Mouse (Mus musculus): ENCODE data around the gene Ube4a. TPM values are rescaled to one million over a fixed set of nuclear protein-coding genes. Genes with fewer than 3 reads are reported as not detected.
"Not testable (repeated sequence)": the region's sequence is repeated elsewhere in the genome, so short reads cannot be mapped to it uniquely, and the experiment has no call there.

Ube4a gene
- polyA plus RNA-seq, 1 experiment from 2014 or later = 14.7 TPM

GRCm38 (mm10) chr9:44981104-44981503 is 15.7 kb upstream of the Ube4a start:
- Histone ChIP-seq H3K4me3 (no peak overlapping the region), H3K4me1 (replicated peaks) (no peaks in the 10 kb centered on the region; the same call in 1 of the 2 replicates), H3K36me3 (no peaks in the 10 kb centered on the region), H3K9ac (no peak overlapping the region), H3K9me3 (replicated peaks) (no peaks in the 10 kb centered on the region), H3K27me3 (no peaks in the 10 kb centered on the region), H3K27ac (0 out of 2 replicates have a peak overlapping the region, but pooled peaks have one; percentile 0), H3K4me2 (no peak overlapping the region)
- ATAC-seq (replicated peaks; ENCODE audit: insufficient number of reproducible peaks, insufficient read depth, low FRiP score, low read depth) = no peak
- WGBS = 69% methylated on average over 2 of the region's 2 CpGs

DNA sequence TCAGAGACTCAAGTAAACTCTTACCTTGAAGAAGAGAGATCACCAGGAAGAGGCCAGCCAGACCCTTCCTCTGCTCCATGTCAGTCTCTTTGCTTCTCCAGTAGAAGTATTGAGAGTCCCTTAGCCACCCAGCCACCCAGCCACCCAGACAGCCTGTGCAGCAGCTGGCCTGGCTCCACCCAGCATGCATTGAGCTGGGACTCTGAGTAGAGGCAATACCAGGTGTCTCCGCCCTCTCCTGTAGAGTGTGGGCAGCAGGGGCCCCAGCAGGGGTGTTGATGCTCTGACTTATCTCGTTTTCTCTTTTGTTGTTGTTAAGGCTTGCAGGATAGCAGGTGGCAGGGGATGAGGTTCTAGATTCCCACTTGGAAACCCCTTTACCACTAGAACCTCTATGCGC is 14.8 kb upstream of the Ube4a start, which contains the start of gene Cd3g:
TSS of gene Cd3g (minus strand) at position 190 of the 400 bp plus-strand sequence.
- H3K4me3 ChIP-seq = peak within 1 kb of the TSS; percentile 20; the same call in 1 of the 2 replicates
- H3K9ac ChIP-seq = no peak within 1 kb of the TSS
- no peaks in the 10 kb centered on the region for H3K9me3 ChIP-seq (replicated peaks)
- no peak for ATAC-seq (replicated peaks; ENCODE audit: insufficient number of reproducible peaks, insufficient read depth, low FRiP score, low read depth)
- WGBS = 63% methylated on average over 3 of the region's 3 CpGs
- H3K4me1 ChIP-seq (replicated peaks) = no peaks in the 10 kb centered on the region
- H3K4me2 ChIP-seq = no peak within 1 kb of the TSS
- 0 out of 2 replicates have a peak within 1 kb of the TSS, but pooled peaks have one; percentile 0 for H3K27ac ChIP-seq
- no peaks in the 10 kb centered on the region for H3K36me3 ChIP-seq
- no peaks in the 10 kb centered on the region for H3K27me3 ChIP-seq

DNA sequence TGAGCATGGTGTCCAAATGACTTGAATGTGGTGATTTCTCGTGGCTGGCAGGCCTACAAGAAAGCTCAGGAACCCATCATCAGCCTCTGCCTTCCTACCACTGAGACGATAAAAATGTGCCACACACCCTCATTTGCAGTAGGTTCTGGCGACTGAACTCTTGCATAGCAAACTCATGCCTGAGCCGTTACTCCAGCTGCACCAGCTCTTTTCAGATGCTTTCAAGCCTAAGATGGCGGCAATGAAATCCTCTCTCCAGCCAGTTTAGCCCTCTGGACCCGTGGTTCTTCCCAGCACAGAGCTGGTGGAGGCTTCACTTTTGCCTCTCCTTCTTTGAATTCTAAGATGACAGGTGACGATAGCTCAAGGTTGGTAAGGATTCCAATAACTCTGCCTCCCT is 14.4 kb upstream of the Ube4a start:
- no peaks in the 10 kb centered on the region for H3K9me3 ChIP-seq (replicated peaks)
- 69% methylated on average over 7 of the region's 7 CpGs for WGBS
- H3K4me2 ChIP-seq = no peak overlapping the region
- H3K27ac ChIP-seq = no peak overlapping the region
- ATAC-seq (replicated peaks; ENCODE audit: insufficient number of reproducible peaks, insufficient read depth, low FRiP score, low read depth) = no peak
- H3K9ac ChIP-seq = no peak overlapping the region
- H3K36me3 ChIP-seq = no peaks in the 10 kb centered on the region
- no peaks in the 10 kb centered on the region for H3K4me1 ChIP-seq (replicated peaks)
- H3K4me3 ChIP-seq = peak overlapping the region; percentile 20; the same call in 1 of the 2 replicates
- H3K27me3 ChIP-seq = 0 out of 2 replicates have a peak, but pooled peaks cover 2% of the 10 kb centered on the region

DNA sequence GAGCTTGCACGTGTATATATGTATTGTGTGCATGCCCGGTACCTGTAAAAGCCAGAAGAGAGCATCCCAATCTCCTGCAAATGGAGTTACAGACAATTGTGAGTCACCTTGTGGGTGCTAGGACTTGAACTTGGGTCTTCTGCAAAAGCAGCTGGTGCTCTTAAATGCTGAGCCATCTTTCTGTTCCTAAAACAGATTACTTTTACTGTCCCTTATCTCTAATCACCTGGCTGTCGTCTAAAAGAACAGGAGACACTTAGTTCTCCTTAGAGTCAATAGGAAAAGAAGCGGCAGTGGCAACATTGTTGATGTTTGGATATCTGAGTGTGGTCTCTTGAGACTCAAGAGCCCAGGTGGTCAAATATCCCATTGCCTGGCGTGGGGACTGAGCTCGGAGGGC is 12.4 kb upstream of the Ube4a start:
- Histone ChIP-seq H3K4me3 (peak overlapping the region; percentile 1; the same call in 1 of the 2 replicates), H3K36me3 (no peaks in the 10 kb centered on the region), H3K9me3 (replicated peaks) (no peaks in the 10 kb centered on the region), H3K4me2 (no peak overlapping the region), H3K27ac (no peak overlapping the region), H3K4me1 (replicated peaks) (no peaks in the 10 kb centered on the region), H3K9ac (no peak overlapping the region), H3K27me3 (peaks cover 10% of the 10 kb centered on the region; the same call in 1 of the 2 replicates)
- 55% methylated on average over 6 of the region's 6 CpGs for WGBS
- no peak for ATAC-seq (replicated peaks; ENCODE audit: insufficient number of reproducible peaks, insufficient read depth, low FRiP score, low read depth)

DNA sequence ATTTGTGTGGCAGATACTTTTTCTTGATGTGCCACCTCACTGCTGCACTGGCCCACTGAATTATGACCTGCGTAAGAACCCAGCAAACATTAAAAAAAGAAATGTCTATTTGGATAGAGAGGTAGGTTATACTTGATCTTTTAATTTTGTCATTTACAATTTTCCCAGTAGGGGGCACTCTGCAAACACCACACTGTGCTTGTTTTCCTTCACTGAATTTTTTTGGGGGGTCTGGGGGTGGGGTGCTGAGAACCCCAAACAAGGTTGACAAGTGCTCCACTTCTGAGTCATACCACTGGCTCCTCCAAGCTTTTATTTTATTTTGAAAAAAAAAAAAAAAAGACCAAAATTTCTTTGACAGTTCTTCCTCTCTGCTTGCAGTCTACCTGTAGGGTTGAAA is 4.0 kb upstream of the Ube4a start:
- Histone ChIP-seq H3K36me3 (no peaks in the 10 kb centered on the region), H3K9ac (no peak overlapping the region), H3K4me3 (no peak overlapping the region), H3K4me2 (no peak overlapping the region), H3K9me3 (replicated peaks) (no peaks in the 10 kb centered on the region), H3K4me1 (replicated peaks) (peaks cover 12% of the 10 kb centered on the region), H3K27ac (no peak overlapping the region), H3K27me3 (peaks cover 16% of the 10 kb centered on the region)
- no peak for ATAC-seq (replicated peaks; ENCODE audit: insufficient number of reproducible peaks, insufficient read depth, low FRiP score, low read depth)
- 58% methylated on average over 1 of the region's 1 CpGs for WGBS

DNA sequence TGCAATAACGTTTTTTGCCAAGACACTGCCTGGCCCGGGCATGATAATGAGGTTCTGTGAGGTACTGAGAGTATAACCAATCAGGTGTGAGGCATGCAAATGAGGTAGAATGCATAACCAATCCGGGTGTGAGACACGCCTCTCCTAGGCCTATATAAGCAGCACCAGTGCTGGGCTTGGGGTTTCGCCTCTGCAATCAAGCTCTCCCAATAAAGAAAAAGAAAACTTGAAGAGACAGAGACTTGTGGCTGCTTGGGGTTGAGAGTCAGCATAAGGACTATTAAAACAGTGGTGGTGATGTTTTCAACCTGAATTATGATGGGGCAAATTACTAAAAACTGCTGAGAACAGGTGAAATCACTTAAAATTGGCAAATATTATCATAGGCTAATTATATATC is 2.4 kb upstream of the Ube4a start:
- H3K27me3 ChIP-seq; H3K9me3 ChIP-seq (replicated peaks); H3K36me3 ChIP-seq; ATAC-seq (replicated peaks; ENCODE audit: insufficient number of reproducible peaks, insufficient read depth, low FRiP score, low read depth); H3K4me3 ChIP-seq; H3K27ac ChIP-seq; H3K9ac ChIP-seq; H3K4me2 ChIP-seq: not testable (repeated sequence)
- H3K4me1 ChIP-seq (replicated peaks) = peaks cover 16% of the 10 kb centered on the region
- 83% methylated on average over 5 of the region's 5 CpGs for WGBS

GRCm38 (mm10) chr9:44966815-44967242 is 1.4 kb upstream of the Ube4a start:
- Histone ChIP-seq H3K36me3 (peaks cover 8% of the 10 kb centered on the region), H3K9ac (no peak overlapping the region), H3K4me3 (no peak overlapping the region), H3K9me3 (replicated peaks) (no peaks in the 10 kb centered on the region), H3K4me2 (no peak overlapping the region), H3K27me3 (peaks cover 6% of the 10 kb centered on the region), H3K27ac (no peak overlapping the region), H3K4me1 (replicated peaks) (peaks cover 16% of the 10 kb centered on the region)
- 24% methylated on average over 3 of the region's 3 CpGs for WGBS
- no peak for ATAC-seq (replicated peaks; ENCODE audit: insufficient number of reproducible peaks, insufficient read depth, low FRiP score, low read depth)

DNA sequence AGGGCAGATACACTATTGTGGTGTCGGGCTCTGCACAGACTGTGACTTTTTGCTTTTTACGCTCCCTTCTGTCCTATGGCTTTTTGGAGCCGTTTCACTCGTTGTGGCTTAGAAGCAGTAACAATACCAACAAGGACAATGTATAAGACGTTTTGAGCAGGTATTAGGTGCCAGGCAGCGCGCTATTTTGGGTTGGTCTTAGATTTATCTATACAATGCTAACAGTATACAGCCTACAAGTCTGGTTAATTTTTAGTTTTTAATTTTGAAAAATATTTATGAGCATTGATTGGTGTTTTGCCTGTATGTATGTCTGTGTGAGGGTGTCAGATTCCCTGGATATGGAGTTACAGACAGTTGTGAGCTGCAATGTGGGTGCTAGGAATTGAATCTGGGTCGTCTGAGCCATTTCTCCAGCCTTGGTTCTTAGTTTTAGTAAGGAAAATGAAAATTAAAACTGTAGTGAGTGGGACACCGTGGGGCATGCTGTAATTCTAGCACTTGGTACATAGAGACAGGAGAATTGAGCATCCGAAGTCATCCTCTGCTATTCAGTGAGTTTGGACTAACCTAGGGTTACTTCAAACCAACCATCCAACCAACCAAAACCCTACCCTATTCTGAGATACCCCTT is 550 bp upstream of the Ube4a start:
- ATAC-seq (replicated peaks; ENCODE audit: insufficient number of reproducible peaks, insufficient read depth, low FRiP score, low read depth) = no peak
- WGBS = 12% methylated on average over 10 of the region's 10 CpGs
- H3K4me3 ChIP-seq = peak overlapping the region; percentile 84
- peaks cover 6% of the 10 kb centered on the region for H3K27me3 ChIP-seq
- H3K4me1 ChIP-seq (replicated peaks) = peaks cover 16% of the 10 kb centered on the region
- H3K9me3 ChIP-seq (replicated peaks) = no peaks in the 10 kb centered on the region
- H3K9ac ChIP-seq = 0 out of 2 replicates have a peak overlapping the region, but pooled peaks have one; percentile 13
- peaks cover 17% of the 10 kb centered on the region for H3K36me3 ChIP-seq
- H3K4me2 ChIP-seq = peak overlapping the region; percentile 76
- peak overlapping the region; percentile 69 for H3K27ac ChIP-seq

GRCm38 (mm10) chr9:44954432-44954831 is 11.0 kb downstream of the Ube4a start:
- no peak for ATAC-seq (replicated peaks; ENCODE audit: insufficient number of reproducible peaks, insufficient read depth, low FRiP score, low read depth)

DNA sequence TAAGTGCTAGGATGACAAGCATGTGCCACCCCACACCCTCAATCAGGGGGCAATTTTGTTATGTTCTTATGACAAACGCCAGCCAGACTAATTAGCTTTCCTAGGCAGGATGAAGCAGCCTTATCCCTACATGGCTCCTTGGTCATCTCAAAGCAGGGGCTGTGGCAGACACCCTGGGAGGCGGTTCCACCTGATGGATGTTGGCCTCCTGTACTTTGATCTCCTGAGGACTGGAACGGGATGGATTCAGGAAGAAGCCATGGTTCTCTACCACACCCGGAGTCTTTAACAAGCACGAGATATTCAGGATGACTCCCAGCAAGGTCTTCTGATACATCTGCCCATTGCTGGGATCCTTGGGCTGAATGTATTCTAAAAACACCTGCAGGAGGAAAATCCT is 17.6 kb downstream of the Ube4a start:
- Histone ChIP-seq H3K27me3 (no peaks in the 10 kb centered on the region), H3K9ac (no peak overlapping the region), H3K9me3 (replicated peaks) (no peaks in the 10 kb centered on the region), H3K36me3 (peaks cover 80% of the 10 kb centered on the region), H3K4me2 (no peak overlapping the region), H3K4me1 (replicated peaks) (no peaks in the 10 kb centered on the region), H3K4me3 (no peak overlapping the region), H3K27ac (no peak overlapping the region)
- 89% methylated on average over 5 of the region's 5 CpGs for WGBS
- ATAC-seq (replicated peaks; ENCODE audit: insufficient number of reproducible peaks, insufficient read depth, low FRiP score, low read depth) = no peak

More at GRCm38 (mm10) chr9:44954432-44954831, 11.0 kb downstream of the Ube4a start:
- H3K4me1 ChIP-seq (replicated peaks) = no peaks in the 10 kb centered on the region
- H3K36me3 ChIP-seq = peaks cover 67% of the 10 kb centered on the region
- H3K9me3 ChIP-seq (replicated peaks) = no peaks in the 10 kb centered on the region
- WGBS = 89% methylated on average over 3 of the region's 3 CpGs
- no peak overlapping the region for H3K9ac ChIP-seq
- H3K27me3 ChIP-seq = no peaks in the 10 kb centered on the region
- no peak overlapping the region for H3K4me3 ChIP-seq
- H3K27ac ChIP-seq = no peak overlapping the region
- H3K4me2 ChIP-seq = no peak overlapping the region

GRCm38 (mm10) chr9:44946185-44946695 is 19.2 kb downstream of the Ube4a start:
- peaks cover 3% of the 10 kb centered on the region; the same call in 1 of the 2 replicates for H3K4me1 ChIP-seq (replicated peaks)
- ATAC-seq (replicated peaks; ENCODE audit: insufficient number of reproducible peaks, insufficient read depth, low FRiP score, low read depth) = no peak
- no peak overlapping the region for H3K4me3 ChIP-seq
- no peaks in the 10 kb centered on the region for H3K27me3 ChIP-seq
- peaks cover 78% of the 10 kb centered on the region for H3K36me3 ChIP-seq
- H3K9me3 ChIP-seq (replicated peaks) = no peaks in the 10 kb centered on the region
- no peak overlapping the region for H3K9ac ChIP-seq
- 87% methylated on average over 7 of the region's 7 CpGs for WGBS
- no peak overlapping the region for H3K4me2 ChIP-seq
- H3K27ac ChIP-seq = no peak overlapping the region

- Histone ChIP-seq H3K27ac (peak overlapping the region; percentile 49), H3K9ac (no peak overlapping the region), H3K4me3 (no peak overlapping the region), H3K27me3 (no peaks in the 10 kb centered on the region), H3K4me2 (no peak overlapping the region), H3K36me3 (peaks cover 71% of the 10 kb centered on the region), H3K4me1 (replicated peaks) (peaks cover 3% of the 10 kb centered on the region; the same call in 1 of the 2 replicates), H3K9me3 (replicated peaks) (no peaks in the 10 kb centered on the region)
- WGBS = 89% methylated on average over 4 of the region's 4 CpGs
- ATAC-seq (replicated peaks; ENCODE audit: insufficient number of reproducible peaks, insufficient read depth, low FRiP score, low read depth) = no peak
Observed at GRCm38 (mm10) chr9:44942421-44942820, 23.0 kb downstream of the Ube4a start.
